In the genomic region with DNA sequence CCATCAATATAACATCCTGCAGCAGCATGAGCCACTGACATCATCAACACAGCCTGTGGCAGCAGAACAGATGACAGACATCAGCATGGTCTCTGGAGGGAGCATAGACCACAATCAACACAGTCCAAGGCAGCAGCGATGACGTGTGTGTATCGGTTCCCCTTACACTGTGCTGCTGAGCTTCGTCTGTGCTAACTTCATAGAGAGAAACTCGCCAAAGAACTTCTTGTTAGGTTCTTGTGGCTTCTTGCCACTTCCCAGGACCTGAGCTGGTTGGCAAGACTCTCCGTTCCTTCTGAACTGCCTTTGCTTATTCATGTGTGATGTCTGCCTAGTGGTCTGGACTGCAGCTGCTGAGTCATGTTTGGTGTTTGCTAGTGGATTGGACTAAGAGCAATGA, we compare ENCODE assay signal across 27 mouse cellular contexts. TPM values are rescaled to one million over a fixed set of nuclear protein-coding genes. Genes with fewer than 3 reads are reported as not detected.
A peak's percentile ranks its signal among the peaks of the same experiment; 100 is the strongest.
DNase-seq lines count a peak whose midpoint lies in the region; ATAC-seq lines count a peak whose summit lies in the region.
"Had no signal": no experiment of that assay in that cellular context is flagged by ENCODE, and none has a peak within 500 bp of the region (broad histone marks: within the 10 kb centered on the region; RNA-seq: fewer than 3 reads in every experiment).

No protein-coding gene starts in this region.

- no peak overlapping the region for H3K4me2 ChIP-seq in liver, embryonic 12.5 days
- H3K4me2 ChIP-seq: heart, embryonic 12.5 days; lung, embryonic 14.5 days; midbrain, embryonic 11.5 days had no signal

- H3K9ac ChIP-seq in liver, embryonic 12.5 days = no peak overlapping the region
- H3K9ac ChIP-seq: heart, embryonic 12.5 days; liver, embryonic 14.5 days; lung, embryonic 14.5 days had no signal

- peak overlapping the region; percentile 85 for H3K4me3 ChIP-seq in megakaryocyte, embryonic 14.5 days (replicated peaks)
- H3K4me3 ChIP-seq in liver, embryonic 12.5 days = no peak overlapping the region
- H3K4me3 ChIP-seq: heart, embryonic 12.5 days had no signal

- peaks cover 18% of the 10 kb centered on the region for H3K9me3 ChIP-seq in megakaryocyte, embryonic 14.5 days
- no peaks in the 10 kb centered on the region for H3K9me3 ChIP-seq in liver, embryonic 12.5 days (replicated peaks)

- H3K27ac ChIP-seq in liver, embryonic 12.5 days = no peak overlapping the region
- H3K27ac ChIP-seq: hindbrain, postnatal 0 days; kidney, postnatal 0 days; liver, embryonic 14.5 days had no signal

- WGBS in liver, embryonic 12.5 days (ENCODE audit: insufficient replicate concordance) = 40% methylated on average over 6 of the region's 6 CpGs

- peaks cover 3% of the 10 kb centered on the region for H3K27me3 ChIP-seq in megakaryocyte, embryonic 14.5 days (replicated peaks)
- peaks cover 17% of the 10 kb centered on the region for H3K27me3 ChIP-seq in liver, embryonic 12.5 days (replicated peaks)
- H3K27me3 ChIP-seq: Patski had no signal

- peaks cover 57% of the 10 kb centered on the region for H3K4me1 ChIP-seq in megakaryocyte, embryonic 14.5 days
- peaks cover 24% of the 10 kb centered on the region for H3K4me1 ChIP-seq in liver, embryonic 12.5 days
- H3K4me1 ChIP-seq: heart, embryonic 12.5 days had no signal

- intact Hi-C loops in left cerebral cortex, postnatal 14 days (cut with DNase I) = no loop called here

- H3K36me3 ChIP-seq in megakaryocyte, embryonic 14.5 days (replicated peaks; ENCODE audit: low read length) = peaks cover 49% of the 10 kb centered on the region
- peaks cover 2% of the 10 kb centered on the region; the same call in 1 of the 2 replicates for H3K36me3 ChIP-seq in liver, embryonic 12.5 days

- peak; percentile 66 for DNase-seq in 3T3-L1 (ENCODE audit: low read depth, low spot score)
- DNase-seq in A20 (ENCODE audit: low read depth, low spot score) = peak; percentile 30
- peak; percentile 54 for DNase-seq in NIH3T3 (ENCODE audit: low read depth)
- no peak for DNase-seq in cerebellum, postnatal 25 days
- DNase-seq in left cerebral cortex, postnatal 14 days (ENCODE audit: low spot score in 2 of 2) = no peak
- DNase-seq: adrenal gland, adult 2 months; cerebellum, adult 18-20 months; cerebellum, postnatal 14 days; gastrocnemius, postnatal 10 days; heart, adult 18-20 months; heart, postnatal 10 days; layer of hippocampus, postnatal 36 days; lung, embryonic 14.5 days; retina, postnatal 1 day; right cerebral cortex, postnatal 25 days; thymus, postnatal 14 days had no signal

- ATAC-seq in CD4-positive, CD25-positive, alpha-beta regulatory T cell, adult 4 months = no peak
- no peak for ATAC-seq in liver, embryonic 12.5 days
- ATAC-seq: forebrain, embryonic 14.5 days; hindbrain, postnatal 0 days; intestine, embryonic 16.5 days; Patski had no signal

RNA-seq across cellular contexts. Expression of a gene that starts 7.2 kb away (rescaled TPM):
- 33.0 and 93.9 TPM in 2 replicates for polyA plus RNA-seq in megakaryocyte, embryonic 14.5 days (2012; ENCODE audit: insufficient read depth, low replicate concordance)
- not detected for polyA plus RNA-seq in CD4-positive, CD25-positive, alpha-beta regulatory T cell, adult 4 months (2017; shearing (Covaris generic))
- 1.0 and 1.4 TPM in 2 replicates for polyA plus RNA-seq in liver, embryonic 12.5 days (2016; fragmentation: Nextera tagmentation; extraction: Ambion mirVana)
- total RNA-seq in left cerebral cortex, postnatal 14 days (2021) = 1 to 10 TPM; 8.9 to 9.0 TPM

RNA-seq across cellular contexts. Expression of a gene that starts 32.7 kb away (rescaled TPM):
- polyA plus RNA-seq in megakaryocyte, embryonic 14.5 days (2012; ENCODE audit: insufficient read depth, low replicate concordance) = not detected in 2 replicates
- polyA plus RNA-seq in CD4-positive, CD25-positive, alpha-beta regulatory T cell, adult 4 months (2017; shearing (Covaris generic)) = not detected
- polyA plus RNA-seq in liver, embryonic 12.5 days (2016; fragmentation: Nextera tagmentation; extraction: Ambion mirVana) = 3.0 and 3.1 TPM in 2 replicates
- total RNA-seq in left cerebral cortex, postnatal 14 days (2021) = 1 to 10 TPM; 4.0 to 5.0 TPM

Comparison
In these comparisons a context has a peak if more than half of its experiments do, and no peak if none do; other contexts are left out.
1. DNase-seq: peak in 3T3-L1 (single experiment), A20 (single experiment) and NIH3T3 (single experiment); none in cerebellum, postnatal 25 days (0 of 2) and left cerebral cortex, postnatal 14 days (0 of 2).
2. RNA of a gene that starts 7.2 kb away (polyA plus RNA-seq): 33.0 to 93.9 TPM in megakaryocyte, embryonic 14.5 days; 1.0 to 1.4 TPM in liver, embryonic 12.5 days and not detected in CD4-positive, CD25-positive, alpha-beta regulatory T cell, adult 4 months; every median in the first group is over 10 times any median in the second.